Mouse (Mus musculus): Measurements from ENCODE around the gene Hoxc10.

Hoxc10 gene

GRCm38 (mm10) chr15:102955833-102956640 is 10.6 kb upstream of the Hoxc10 start:
- DNase-seq (ENCODE audit: low read depth, low spot score): no peak
- no peaks in the 10 kb centered on the region for H3K36me3 ChIP-seq (ENCODE audit: control insufficient read depth, insufficient read depth, low read length, poor library complexity, severe bottlenecking)
- H3K27me3 ChIP-seq (ENCODE audit: control insufficient read depth, insufficient read depth, low read length, poor library complexity, severe bottlenecking): no peaks in the 10 kb centered on the region

DNA sequence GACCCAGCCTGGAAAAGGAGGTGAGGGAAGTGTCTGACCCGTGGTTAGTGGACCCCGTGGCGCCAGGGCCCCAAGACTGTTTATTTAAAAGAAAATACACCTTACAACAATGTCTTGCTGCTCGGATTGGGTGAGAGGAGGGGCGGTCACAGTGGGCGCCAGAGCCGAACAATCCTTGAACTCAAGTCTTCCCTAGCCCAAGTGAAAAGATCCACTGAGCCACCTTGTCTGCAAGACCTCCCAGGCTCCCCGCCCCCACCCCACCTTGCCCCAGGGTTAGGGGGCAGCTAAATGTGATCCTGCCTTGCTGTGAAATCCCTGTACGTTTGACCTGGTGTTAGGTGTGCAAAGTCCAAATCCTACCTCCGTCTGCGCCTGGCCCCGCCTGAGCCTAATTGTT is 9.7 kb upstream of the Hoxc10 start:
- DNase-seq (ENCODE audit: low read depth, low spot score): no peak
- H3K36me3 ChIP-seq (ENCODE audit: control insufficient read depth, insufficient read depth, low read length, poor library complexity, severe bottlenecking): no peaks in the 10 kb centered on the region
- H3K27me3 ChIP-seq (ENCODE audit: control insufficient read depth, insufficient read depth, low read length, poor library complexity, severe bottlenecking): no peaks in the 10 kb centered on the region

- peaks cover 5% of the 10 kb centered on the region; the same call in 1 of the 2 replicates for H3K27me3 ChIP-seq (ENCODE audit: control insufficient read depth, insufficient read depth, low read length, poor library complexity, severe bottlenecking)
- DNase-seq (ENCODE audit: low read depth, low spot score): no peak
- no peaks in the 10 kb centered on the region for H3K36me3 ChIP-seq (ENCODE audit: control insufficient read depth, insufficient read depth, low read length, poor library complexity, severe bottlenecking)
Observed at GRCm38 (mm10) chr15:102959663-102960191, 6.9 kb upstream of the Hoxc10 start.

DNA sequence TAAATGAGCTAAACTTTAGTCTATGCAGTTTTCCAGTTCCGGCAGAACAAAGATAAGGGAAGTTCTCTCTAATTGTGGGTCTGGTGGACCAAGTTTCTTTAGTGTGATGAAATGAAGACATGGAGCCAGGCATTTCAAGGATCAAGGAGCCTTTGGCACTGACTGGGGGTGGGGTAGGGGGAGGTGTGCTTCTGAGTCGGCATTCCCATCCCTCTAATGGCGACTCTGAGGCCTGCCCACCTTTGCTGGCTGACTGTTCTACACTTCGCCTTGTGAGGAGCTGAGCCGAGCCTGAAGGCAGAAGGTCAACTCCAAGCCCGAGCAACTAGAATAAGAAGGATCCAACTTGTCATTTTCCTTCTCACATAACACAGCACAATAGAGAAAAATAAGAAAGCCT is 4.9 kb upstream of the Hoxc10 start:
- no peak for DNase-seq (ENCODE audit: low read depth, low spot score)
- Histone ChIP-seq H3K36me3 (ENCODE audit: control insufficient read depth, insufficient read depth, low read length, poor library complexity, severe bottlenecking) (no peaks in the 10 kb centered on the region), H3K27me3 (ENCODE audit: control insufficient read depth, insufficient read depth, low read length, poor library complexity, severe bottlenecking) (peaks cover 5% of the 10 kb centered on the region; the same call in 1 of the 2 replicates)

GRCm38 (mm10) chr15:102962492-102962891 is 4.1 kb upstream of the Hoxc10 start:
- DNase-seq (ENCODE audit: low read depth, low spot score): no peak
- H3K36me3 ChIP-seq (ENCODE audit: control insufficient read depth, insufficient read depth, low read length, poor library complexity, severe bottlenecking): no peaks in the 10 kb centered on the region
- H3K27me3 ChIP-seq (ENCODE audit: control insufficient read depth, insufficient read depth, low read length, poor library complexity, severe bottlenecking): peaks cover 7% of the 10 kb centered on the region

DNA sequence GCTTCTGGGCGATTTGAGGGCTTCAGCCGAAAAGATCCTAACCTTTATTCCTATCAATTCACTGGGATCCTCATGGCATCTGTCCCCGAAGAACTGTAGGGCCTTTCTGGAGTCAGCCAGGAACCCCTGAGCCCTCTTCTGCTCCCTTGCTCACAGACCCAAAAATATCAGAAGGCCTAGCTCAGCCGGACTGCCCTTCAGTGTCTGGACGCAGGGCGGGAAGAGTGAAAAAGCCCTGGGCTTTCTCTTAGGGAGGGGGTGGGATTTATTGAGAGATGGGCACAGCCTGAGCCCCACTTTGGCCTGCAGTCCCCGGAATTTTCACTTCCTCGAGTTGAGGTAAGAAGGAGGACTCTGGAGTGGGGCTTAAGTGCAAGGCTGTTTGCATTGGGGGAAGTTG is 3.3 kb upstream of the Hoxc10 start:
- DNase-seq (ENCODE audit: low read depth, low spot score): no peak
- Histone ChIP-seq H3K27me3 (ENCODE audit: control insufficient read depth, insufficient read depth, low read length, poor library complexity, severe bottlenecking) (peaks cover 7% of the 10 kb centered on the region), H3K36me3 (ENCODE audit: control insufficient read depth, insufficient read depth, low read length, poor library complexity, severe bottlenecking) (no peaks in the 10 kb centered on the region)

- no peak for DNase-seq (ENCODE audit: low read depth, low spot score)
- no peaks in the 10 kb centered on the region for H3K36me3 ChIP-seq (ENCODE audit: control insufficient read depth, insufficient read depth, low read length, poor library complexity, severe bottlenecking)
- peaks cover 7% of the 10 kb centered on the region for H3K27me3 ChIP-seq (ENCODE audit: control insufficient read depth, insufficient read depth, low read length, poor library complexity, severe bottlenecking)
Observed at GRCm38 (mm10) chr15:102963671-102964640, 2.6 kb upstream of the Hoxc10 start.

GRCm38 (mm10) chr15:102965003-102965891 is 1.3 kb upstream of the Hoxc10 start:
- Histone ChIP-seq H3K27me3 (ENCODE audit: control insufficient read depth, insufficient read depth, low read length, poor library complexity, severe bottlenecking) (peaks cover 7% of the 10 kb centered on the region), H3K36me3 (ENCODE audit: control insufficient read depth, insufficient read depth, low read length, poor library complexity, severe bottlenecking) (no peaks in the 10 kb centered on the region)
- no peak for DNase-seq (ENCODE audit: low read depth, low spot score)

GRCm38 (mm10) chr15:102965892-102966775 is 462 bp upstream of the Hoxc10 start:
- Histone ChIP-seq H3K36me3 (ENCODE audit: control insufficient read depth, insufficient read depth, low read length, poor library complexity, severe bottlenecking) (no peaks in the 10 kb centered on the region), H3K27me3 (ENCODE audit: control insufficient read depth, insufficient read depth, low read length, poor library complexity, severe bottlenecking) (peaks cover 7% of the 10 kb centered on the region)
- peak; percentile 78 for DNase-seq (ENCODE audit: low read depth, low spot score)

- Histone ChIP-seq H3K36me3 (ENCODE audit: control insufficient read depth, insufficient read depth, low read length, poor library complexity, severe bottlenecking) (no peaks in the 10 kb centered on the region), H3K27me3 (ENCODE audit: control insufficient read depth, insufficient read depth, low read length, poor library complexity, severe bottlenecking) (peaks cover 7% of the 10 kb centered on the region)
- DNase-seq (ENCODE audit: low read depth, low spot score): no peak
Observed at GRCm38 (mm10) chr15:102967312-102967510, 615 bp downstream of the Hoxc10 start, which contains the start of gene Hoxc5. TSS of gene Hoxc5 (plus strand) at chr15:102967443.

- Histone ChIP-seq H3K27me3 (ENCODE audit: control insufficient read depth, insufficient read depth, low read length, poor library complexity, severe bottlenecking) (peaks cover 7% of the 10 kb centered on the region), H3K36me3 (ENCODE audit: control insufficient read depth, insufficient read depth, low read length, poor library complexity, severe bottlenecking) (no peaks in the 10 kb centered on the region)
- DNase-seq (ENCODE audit: low read depth, low spot score): no peak
Observed at GRCm38 (mm10) chr15:102967511-102968397, 1.2 kb downstream of the Hoxc10 start.

GRCm38 (mm10) chr15:102969296-102969695 is 2.7 kb downstream of the Hoxc10 start:
- Histone ChIP-seq H3K27me3 (ENCODE audit: control insufficient read depth, insufficient read depth, low read length, poor library complexity, severe bottlenecking) (peaks cover 2% of the 10 kb centered on the region), H3K36me3 (ENCODE audit: control insufficient read depth, insufficient read depth, low read length, poor library complexity, severe bottlenecking) (no peaks in the 10 kb centered on the region)
- no peak for DNase-seq (ENCODE audit: low read depth, low spot score)

DNA sequence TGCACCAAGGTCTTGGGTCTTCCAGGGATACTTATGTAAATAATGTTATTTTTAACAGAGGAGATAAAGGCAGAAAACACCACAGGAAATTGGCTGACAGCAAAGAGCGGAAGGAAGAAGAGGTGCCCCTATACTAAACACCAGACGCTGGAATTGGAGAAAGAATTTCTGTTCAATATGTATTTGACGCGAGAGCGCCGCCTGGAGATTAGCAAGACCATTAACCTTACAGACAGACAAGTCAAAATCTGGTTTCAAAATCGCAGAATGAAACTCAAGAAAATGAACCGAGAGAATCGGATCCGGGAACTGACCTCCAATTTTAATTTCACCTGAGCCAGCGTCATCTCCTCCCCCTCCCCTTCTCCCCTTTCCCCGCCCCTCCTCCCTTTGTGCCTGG is 4.1 kb downstream of the Hoxc10 start:
- no peak for DNase-seq (ENCODE audit: low read depth, low spot score)
- peaks cover 2% of the 10 kb centered on the region for H3K27me3 ChIP-seq (ENCODE audit: control insufficient read depth, insufficient read depth, low read length, poor library complexity, severe bottlenecking)

More for the DNA sequence above, 4.1 kb downstream of the Hoxc10 start:
- H3K36me3 ChIP-seq (ENCODE audit: control insufficient read depth, insufficient read depth, low read length, poor library complexity, severe bottlenecking): no peaks in the 10 kb centered on the region

Measured in splenic B cell, adult 2 months (primary cell).